Mouse (Mus musculus): ENCODE data around the gene Pdcd6ip.
"Not testable (repeated sequence)": the region's sequence is repeated elsewhere in the genome, so short reads cannot be mapped to it uniquely, and the experiment has no call there.

Gene Pdcd6ip

GRCm38 (mm10) chr9:113707481-113708360 is at the start of gene Pdcd6ip:
TSS of gene Pdcd6ip (minus strand) at chr9:113708259.
- in situ Hi-C loops (cut with MboI; ENCODE audit: low sequenced_read_pairs) = no loop called here

- in situ Hi-C loops (cut with MboI; ENCODE audit: low sequenced_read_pairs) = no loop called here
Observed at GRCm38 (mm10) chr9:113755888-113756719, 48.0 kb upstream of the Pdcd6ip start.

GRCm38 (mm10) chr9:113749356-113749755 is 41.3 kb upstream of the Pdcd6ip start:
- in situ Hi-C loops (cut with MboI; ENCODE audit: low sequenced_read_pairs) = no loop called here

- in situ Hi-C loops (cut with MboI; ENCODE audit: low sequenced_read_pairs) = no loop called here
Observed at GRCm38 (mm10) chr9:113743291-113743690, 35.2 kb upstream of the Pdcd6ip start.

GRCm38 (mm10) chr9:113742361-113742794 is 34.3 kb upstream of the Pdcd6ip start:
- in situ Hi-C loops (cut with MboI; ENCODE audit: low sequenced_read_pairs) = no loop called here

GRCm38 (mm10) chr9:113741637-113742137 is 33.6 kb upstream of the Pdcd6ip start:
- in situ Hi-C loops (cut with MboI; ENCODE audit: low sequenced_read_pairs) = no loop called here

- in situ Hi-C loops (cut with MboI; ENCODE audit: low sequenced_read_pairs) = no loop called here
Observed at GRCm38 (mm10) chr9:113741108-113741636, 33.1 kb upstream of the Pdcd6ip start, which contains the start of gene Clasp2. TSS of gene Clasp2 (plus strand) at chr9:113741473.

- in situ Hi-C loops (cut with MboI; ENCODE audit: low sequenced_read_pairs) = no loop called here
Observed at GRCm38 (mm10) chr9:113738941-113739340, 30.9 kb upstream of the Pdcd6ip start.

- in situ Hi-C loops (cut with MboI; ENCODE audit: low sequenced_read_pairs) = no loop called here
Observed at GRCm38 (mm10) chr9:113738021-113738420, 30.0 kb upstream of the Pdcd6ip start.

GRCm38 (mm10) chr9:113735920-113736319 is 27.9 kb upstream of the Pdcd6ip start:
- in situ Hi-C loops (cut with MboI; ENCODE audit: low sequenced_read_pairs) = no loop called here

- in situ Hi-C loops (cut with MboI; ENCODE audit: low sequenced_read_pairs) = no loop called here
Observed at GRCm38 (mm10) chr9:113731540-113731939, 23.5 kb upstream of the Pdcd6ip start.

GRCm38 (mm10) chr9:113726991-113727680 is 19.1 kb upstream of the Pdcd6ip start:
- in situ Hi-C loops (cut with MboI; ENCODE audit: low sequenced_read_pairs) = no loop called here

- in situ Hi-C loops (cut with MboI; ENCODE audit: low sequenced_read_pairs) = no loop called here
Observed at GRCm38 (mm10) chr9:113726131-113726530, 18.1 kb upstream of the Pdcd6ip start.

- in situ Hi-C loops (cut with MboI; ENCODE audit: low sequenced_read_pairs) = not testable (repeated sequence)
Observed at GRCm38 (mm10) chr9:113725609-113726008, 17.6 kb upstream of the Pdcd6ip start.

GRCm38 (mm10) chr9:113724646-113725045 is 16.6 kb upstream of the Pdcd6ip start:
- in situ Hi-C loops (cut with MboI; ENCODE audit: low sequenced_read_pairs) = no loop called here

GRCm38 (mm10) chr9:113719063-113719462 is 11.0 kb upstream of the Pdcd6ip start:
- in situ Hi-C loops (cut with MboI; ENCODE audit: low sequenced_read_pairs) = no loop called here

GRCm38 (mm10) chr9:113710871-113711270 is 2.8 kb upstream of the Pdcd6ip start:
- in situ Hi-C loops (cut with MboI; ENCODE audit: low sequenced_read_pairs) = no loop called here

GRCm38 (mm10) chr9:113708361-113709280 is 562 bp upstream of the Pdcd6ip start:
- in situ Hi-C loops (cut with MboI; ENCODE audit: low sequenced_read_pairs) = no loop called here

- in situ Hi-C loops (cut with MboI; ENCODE audit: low sequenced_read_pairs) = no loop called here
Observed at GRCm38 (mm10) chr9:113706841-113707240, 1.2 kb downstream of the Pdcd6ip start.
